Mouse (Mus musculus) spleen, postnatal 4 days (tissue): ENCODE data around the gene Aass.

Experiments
- DNase-seq, 2 experiments: peaks; one replicate each; pipeline ENCODE4 v3.0.0; 2022; ENCODE audit warnings: low spot score in 2 of 2

Gene Aass

GRCm38 (mm10) chr6:23055734-23056133 is 77.1 kb downstream of the Aass start:
- no peak for DNase-seq

GRCm38 (mm10) chr6:23048836-23049235 is 84.0 kb downstream of the Aass start:
- no peak for DNase-seq

DNA sequence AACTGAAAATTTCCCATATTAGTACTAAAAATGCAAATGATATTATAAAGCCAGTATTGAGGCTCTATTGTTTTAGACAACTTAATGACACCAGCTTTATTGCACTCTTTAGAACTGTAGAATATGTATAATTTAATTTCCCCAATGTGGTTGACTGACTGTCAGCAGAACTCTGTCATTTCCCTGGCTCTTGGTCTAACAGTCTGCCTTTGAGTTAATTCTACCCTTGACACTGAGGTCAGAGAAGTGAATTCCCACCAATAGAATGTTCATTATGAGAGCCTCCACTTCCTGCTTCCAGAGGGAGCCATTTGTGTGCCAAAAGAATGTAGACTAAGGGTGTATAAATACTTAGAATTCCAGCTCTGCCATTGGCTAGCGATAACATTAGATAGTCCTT is 104.5 kb downstream of the Aass start:
- DNase-seq, result no peak
